In the genomic region with DNA sequence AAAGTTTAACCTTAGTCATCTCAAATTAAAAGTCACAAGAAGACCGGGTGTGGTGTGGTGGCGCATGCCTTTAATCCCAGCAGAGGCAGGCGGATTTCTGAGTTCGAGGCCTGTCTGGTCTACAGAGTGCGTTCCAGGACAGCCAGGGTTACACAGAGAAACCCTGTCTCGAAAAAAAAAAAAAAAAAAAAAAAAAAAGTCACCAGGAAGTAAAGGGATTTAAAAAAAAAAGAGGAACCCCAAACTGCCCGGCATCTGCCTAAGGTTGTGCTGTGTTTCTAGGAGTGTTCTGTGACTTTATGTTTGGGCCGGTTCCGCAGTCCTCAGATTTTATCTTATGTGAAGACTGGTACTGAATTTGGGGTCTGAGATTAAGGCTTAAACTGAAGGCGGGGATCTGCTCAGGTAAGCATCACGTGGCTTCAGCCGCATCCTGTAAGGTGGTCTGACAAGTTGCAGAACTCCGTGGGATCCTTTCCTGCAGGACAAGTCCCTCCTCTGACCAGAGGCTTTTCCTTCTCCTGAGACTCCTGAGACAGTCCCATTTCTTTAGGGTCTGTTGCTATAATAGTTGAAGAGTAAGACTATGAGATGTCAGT, we compare ENCODE assay signal across 14 mouse cellular contexts. TPM values are rescaled to one million over a fixed set of nuclear protein-coding genes. Genes with fewer than 3 reads are reported as not detected.
DNase-seq lines count a peak whose midpoint lies in the region; ATAC-seq and TF ChIP-seq lines count a peak whose summit lies in the region.
"Had no signal": no experiment of that assay in that cellular context is flagged by ENCODE, and none has a peak within 500 bp of the region (broad histone marks: within the 10 kb centered on the region; RNA-seq: fewer than 3 reads in every experiment).

No protein-coding gene starts in this region.

- H3K9me3 ChIP-seq in liver, embryonic 15.5 days (replicated peaks), result no peaks in the 10 kb centered on the region
- no peaks in the 10 kb centered on the region for H3K9me3 ChIP-seq in midbrain, postnatal 0 days (ENCODE audit: low read length)
- H3K9me3 ChIP-seq: forebrain, embryonic 10.5 days had no signal

- no peak overlapping the region for H3K9ac ChIP-seq in liver, embryonic 15.5 days
- H3K9ac ChIP-seq in midbrain, postnatal 0 days (replicated peaks; ENCODE audit: low read length, poor library complexity, severe bottlenecking), result no peak overlapping the region

- no peak for TF ChIP-seq CTCF in kidney, adult 2 months (conservative IDR thresholded peaks at IDR 0.05; ENCODE audit: insufficient read depth, insufficient read length, low read depth, low read length)
- TF ChIP-seq CTCF in midbrain, postnatal 0 days (IDR thresholded peaks at IDR 0.05), result no peak

- H3K4me1 ChIP-seq in kidney, adult 2 months (ENCODE audit: control insufficient read depth, insufficient read depth, low read length), result peaks cover 6% of the 10 kb centered on the region; the same call in 1 of the 2 replicates
- H3K4me1 ChIP-seq in liver, embryonic 15.5 days (replicated peaks), result peaks cover 27% of the 10 kb centered on the region
- no peaks in the 10 kb centered on the region for H3K4me1 ChIP-seq in midbrain, postnatal 0 days (ENCODE audit: insufficient read depth, low read length)

- 63% methylated on average over 13 of the region's 13 CpGs for WGBS in kidney, adult 2 months
- 22% methylated on average over 13 of the region's 13 CpGs for WGBS in liver, embryonic 15.5 days (ENCODE audit: insufficient replicate concordance)
- WGBS in midbrain, postnatal 0 days, result 73% methylated on average over 13 of the region's 13 CpGs

- peak overlapping the region; percentile 32; the same call in 1 of the 2 replicates for H3K4me3 ChIP-seq in kidney, adult 2 months (ENCODE audit: insufficient read depth, low read depth, low read length)
- peak overlapping the region; percentile 34 for H3K4me3 ChIP-seq in liver, embryonic 15.5 days (replicated peaks)
- no peak overlapping the region for H3K4me3 ChIP-seq in midbrain, postnatal 0 days (ENCODE audit: low read depth, low read length)
- H3K4me3 ChIP-seq: forebrain, embryonic 10.5 days; myocyte had no signal

- no peaks in the 10 kb centered on the region for H3K27me3 ChIP-seq in kidney, adult 2 months (replicated peaks; ENCODE audit: control insufficient read depth, insufficient read depth, low read length)
- peaks cover 21% of the 10 kb centered on the region for H3K27me3 ChIP-seq in liver, embryonic 15.5 days
- H3K27me3 ChIP-seq in midbrain, postnatal 0 days (ENCODE audit: insufficient read depth, low read length), result no peaks in the 10 kb centered on the region

- TF ChIP-seq POLR2A in kidney, adult 2 months (IDR thresholded peaks at IDR 0.05; ENCODE audit: low read depth, low read length), result no peak

- no peak for DNase-seq in kidney, adult 2 months
- no peak for DNase-seq in kidney, adult 8-10 months
- DNase-seq in B cell, adult 2 months, result peak; percentile 60 to 61
- DNase-seq in T-cell, adult 2 months (ENCODE audit: low spot score), result peak; percentile 9
- no peak for DNase-seq in midbrain, postnatal 0 days (ENCODE audit: low spot score)
- DNase-seq in left cerebral cortex, adult 8-10 months (ENCODE audit: low spot score in 2 of 2), result no peak
- DNase-seq in embryo, embryonic 11 days, result no peak
- DNase-seq: adrenal gland, postnatal 10 days; cerebellum, postnatal 14 days; retina, postnatal 1 day had no signal

- peak overlapping the region; percentile 52; the same call in 1 of the 2 replicates for H3K27ac ChIP-seq in kidney, adult 2 months (ENCODE audit: insufficient read depth, low read depth, low read length)
- peak overlapping the region; percentile 19; the same call in 1 of the 2 replicates for H3K27ac ChIP-seq in liver, embryonic 15.5 days (replicated peaks)
- no peak overlapping the region for H3K27ac ChIP-seq in midbrain, postnatal 0 days (ENCODE audit: low read depth, low read length)
- H3K27ac ChIP-seq: forebrain, embryonic 10.5 days had no signal

- no peak for ATAC-seq in liver, embryonic 15.5 days (ENCODE audit: insufficient read depth)
- ATAC-seq in midbrain, postnatal 0 days (ENCODE audit: low FRiP score), result no peak

- peak overlapping the region; percentile 31 for H3K4me2 ChIP-seq in liver, embryonic 15.5 days
- H3K4me2 ChIP-seq in midbrain, postnatal 0 days (ENCODE audit: low read depth, low read length, poor library complexity, severe bottlenecking), result no peak overlapping the region

- H3K36me3 ChIP-seq in kidney, adult 2 months (ENCODE audit: control insufficient read depth, insufficient read depth, low read length), result no peaks in the 10 kb centered on the region
- H3K36me3 ChIP-seq in liver, embryonic 15.5 days (replicated peaks), result no peaks in the 10 kb centered on the region
- no peaks in the 10 kb centered on the region for H3K36me3 ChIP-seq in midbrain, postnatal 0 days (ENCODE audit: insufficient read depth, low read length)
- H3K36me3 ChIP-seq: forebrain, embryonic 10.5 days had no signal

RNA-seq across cellular contexts. Expression of gene Plac8, which starts 1.9 kb away (rescaled TPM):
- polyA plus RNA-seq in kidney, adult 2 months (2012; rRNA removed), result 44.5 and 60.0 TPM in 2 replicates
- 61.5 and 83.9 TPM in 2 replicates for polyA plus RNA-seq in liver, embryonic 15.5 days (2015; fragmentation: Nextera tagmentation; extraction: Ambion mirVana)
- 3.4 and 3.7 TPM in 2 replicates for total RNA-seq in midbrain, postnatal 0 days (2014; rRNA removed)
- 1.3 and 1.7 TPM in 2 replicates for polyA plus RNA-seq in midbrain, postnatal 0 days (2015; fragmentation: Nextera tagmentation; extraction: Ambion mirVana)
- not detected for total RNA-seq in left cerebral cortex, adult 8-10 months (2022)
- total RNA-seq: layer of hippocampus, adult 8-10 months had no signal

RNA-seq across cellular contexts. Expression of gene Cops4, which starts 52.0 kb away (rescaled TPM):
- polyA plus RNA-seq in kidney, adult 2 months (2012; rRNA removed), result 25.4 and 29.8 TPM in 2 replicates
- polyA plus RNA-seq in liver, embryonic 15.5 days (2015; fragmentation: Nextera tagmentation; extraction: Ambion mirVana), result 65.8 and 67.6 TPM in 2 replicates
- 100 and 108 TPM in 2 replicates for total RNA-seq in midbrain, postnatal 0 days (2014; rRNA removed)
- 168 and 174 TPM in 2 replicates for polyA plus RNA-seq in midbrain, postnatal 0 days (2015; fragmentation: Nextera tagmentation; extraction: Ambion mirVana)
- 10 to 100 TPM; 82.2 to 89.7 (median 88.3) TPM for total RNA-seq in left cerebral cortex, adult 8-10 months (2022)

Comparison
In these comparisons a context has a peak if more than half of its experiments do, and no peak if none do; other contexts are left out.
1. DNase-seq: peak in B cell, adult 2 months (2 of 2) and T-cell, adult 2 months (single experiment); none in kidney, adult 2 months (single experiment), kidney, adult 8-10 months (0 of 2), midbrain, postnatal 0 days (single experiment), left cerebral cortex, adult 8-10 months (0 of 2) and embryo, embryonic 11 days (single experiment).
2. RNA of gene Plac8, which starts 1.9 kb away (polyA plus RNA-seq): 61.5 to 83.9 TPM in liver, embryonic 15.5 days and 44.5 to 60.0 TPM in kidney, adult 2 months; 1.3 to 1.7 TPM in midbrain, postnatal 0 days; every median in the first group is over 10 times any median in the second.